Mouse (Mus musculus): Measurements from ENCODE around the gene M1ap. TPM values are rescaled to one million over a fixed set of nuclear protein-coding genes. Genes with fewer than 3 reads are reported as not detected.

Gene M1ap
- polyA plus RNA-seq, 1 experiment, result not detected

GRCm38 (mm10) chr6:83034463-83035055 is 87.9 kb downstream of the M1ap start:
- Histone ChIP-seq H3K4me1 (ENCODE audit: control insufficient read depth, insufficient read depth, low read length) (peaks cover 12% of the 10 kb centered on the region; the same call in 1 of the 2 replicates), H3K4me3 (ENCODE audit: insufficient read depth, low read length) (peak overlapping the region; percentile 93), H3K27ac (ENCODE audit: insufficient read depth, low read length) (peak overlapping the region; percentile 72)
- TF ChIP-seq POLR2A (IDR thresholded peaks at IDR 0.05; ENCODE audit: low read depth, low read length), result no peak
- no peak for TF ChIP-seq CTCF (IDR thresholded peaks at IDR 0.05; ENCODE audit: borderline replicate concordance, insufficient read depth, low read length)

- H3K4me1 ChIP-seq (ENCODE audit: control insufficient read depth, insufficient read depth, low read length), result peaks cover 6% of the 10 kb centered on the region
- no peak overlapping the region for H3K27ac ChIP-seq (ENCODE audit: insufficient read depth, low read length)
- no peak overlapping the region for H3K4me3 ChIP-seq (ENCODE audit: insufficient read depth, low read length)
- no peak for TF ChIP-seq POLR2A (IDR thresholded peaks at IDR 0.05; ENCODE audit: low read depth, low read length)
- TF ChIP-seq CTCF (IDR thresholded peaks at IDR 0.05; ENCODE audit: borderline replicate concordance, insufficient read depth, low read length), result no peak
Measured at GRCm38 (mm10) chr6:83037188-83037587, 90.5 kb downstream of the M1ap start.

- H3K4me3 ChIP-seq (ENCODE audit: insufficient read depth, low read length), result no peak overlapping the region
- H3K27ac ChIP-seq (ENCODE audit: insufficient read depth, low read length), result no peak overlapping the region
- TF ChIP-seq POLR2A (IDR thresholded peaks at IDR 0.05; ENCODE audit: low read depth, low read length), result no peak
- TF ChIP-seq CTCF (IDR thresholded peaks at IDR 0.05; ENCODE audit: borderline replicate concordance, insufficient read depth, low read length), result no peak
Measured at GRCm38 (mm10) chr6:83038496-83039012, 91.9 kb downstream of the M1ap start.

GRCm38 (mm10) chr6:83040601-83041000 is 93.9 kb downstream of the M1ap start:
- Histone ChIP-seq H3K4me1 (ENCODE audit: control insufficient read depth, insufficient read depth, low read length) (peaks cover 6% of the 10 kb centered on the region), H3K27ac (ENCODE audit: insufficient read depth, low read length) (no peak overlapping the region), H3K4me3 (ENCODE audit: insufficient read depth, low read length) (no peak overlapping the region)
- TF ChIP-seq CTCF (IDR thresholded peaks at IDR 0.05; ENCODE audit: borderline replicate concordance, insufficient read depth, low read length), result no peak
- no peak for TF ChIP-seq POLR2A (IDR thresholded peaks at IDR 0.05; ENCODE audit: low read depth, low read length)

More at GRCm38 (mm10) chr6:83038496-83039012, 91.9 kb downstream of the M1ap start:
- H3K4me1 ChIP-seq (ENCODE audit: control insufficient read depth, insufficient read depth, low read length), result peaks cover 6% of the 10 kb centered on the region

- H3K27ac ChIP-seq (ENCODE audit: insufficient read depth, low read length), result no peak overlapping the region
Measured at GRCm38 (mm10) chr6:83043561-83043960, 96.9 kb downstream of the M1ap start.

GRCm38 (mm10) chr6:83043993-83044392 is 97.3 kb downstream of the M1ap start:
- Histone ChIP-seq H3K27ac (ENCODE audit: insufficient read depth, low read length) (no peak overlapping the region), H3K4me3 (ENCODE audit: insufficient read depth, low read length) (no peak overlapping the region), H3K4me1 (ENCODE audit: control insufficient read depth, insufficient read depth, low read length) (no peaks in the 10 kb centered on the region; the same call in 1 of the 2 replicates)
- TF ChIP-seq CTCF (IDR thresholded peaks at IDR 0.05; ENCODE audit: borderline replicate concordance, insufficient read depth, low read length) (no peak), POLR2A (IDR thresholded peaks at IDR 0.05; ENCODE audit: low read depth, low read length) (no peak)

More at GRCm38 (mm10) chr6:83043561-83043960, 96.9 kb downstream of the M1ap start:
- Histone ChIP-seq H3K4me1 (ENCODE audit: control insufficient read depth, insufficient read depth, low read length) (peaks cover under 1% of the 10 kb centered on the region; the same call in 1 of the 2 replicates), H3K4me3 (ENCODE audit: insufficient read depth, low read length) (no peak overlapping the region)
- TF ChIP-seq POLR2A (IDR thresholded peaks at IDR 0.05; ENCODE audit: low read depth, low read length) (no peak), CTCF (IDR thresholded peaks at IDR 0.05; ENCODE audit: borderline replicate concordance, insufficient read depth, low read length) (no peak)

GRCm38 (mm10) chr6:83044742-83045141 is 98.0 kb downstream of the M1ap start:
- no peak overlapping the region for H3K27ac ChIP-seq (ENCODE audit: insufficient read depth, low read length)
- TF ChIP-seq CTCF (IDR thresholded peaks at IDR 0.05; ENCODE audit: borderline replicate concordance, insufficient read depth, low read length) (no peak), POLR2A (IDR thresholded peaks at IDR 0.05; ENCODE audit: low read depth, low read length) (no peak)
- H3K4me3 ChIP-seq (ENCODE audit: insufficient read depth, low read length), result no peak overlapping the region

GRCm38 (mm10) chr6:83049367-83049766 is 102.7 kb downstream of the M1ap start:
- Histone ChIP-seq H3K4me1 (ENCODE audit: control insufficient read depth, insufficient read depth, low read length) (no peaks in the 10 kb centered on the region), H3K27ac (ENCODE audit: insufficient read depth, low read length) (no peak overlapping the region), H3K4me3 (ENCODE audit: insufficient read depth, low read length) (no peak overlapping the region)
- TF ChIP-seq POLR2A (IDR thresholded peaks at IDR 0.05; ENCODE audit: low read depth, low read length) (no peak), CTCF (IDR thresholded peaks at IDR 0.05; ENCODE audit: borderline replicate concordance, insufficient read depth, low read length) (no peak)

More at GRCm38 (mm10) chr6:83044742-83045141, 98.0 kb downstream of the M1ap start:
- H3K4me1 ChIP-seq (ENCODE audit: control insufficient read depth, insufficient read depth, low read length), result no peaks in the 10 kb centered on the region; the same call in 1 of the 2 replicates

- H3K4me3 ChIP-seq (ENCODE audit: insufficient read depth, low read length), result peak overlapping the region; percentile 69
- H3K27ac ChIP-seq (ENCODE audit: insufficient read depth, low read length), result peak overlapping the region; percentile 74
- no peak for TF ChIP-seq CTCF (IDR thresholded peaks at IDR 0.05; ENCODE audit: borderline replicate concordance, insufficient read depth, low read length)
- peak; percentile 68 for TF ChIP-seq POLR2A (IDR thresholded peaks at IDR 0.05; ENCODE audit: low read depth, low read length)
- peaks cover 5% of the 10 kb centered on the region for H3K4me1 ChIP-seq (ENCODE audit: control insufficient read depth, insufficient read depth, low read length)
Measured at GRCm38 (mm10) chr6:83053136-83053960, 106.6 kb downstream of the M1ap start.

Measured in embryonic fibroblast, embryonic 13.5 days (primary cell).